13 mouse cellular contexts compared by ENCODE assay signal in the genomic region with DNA sequence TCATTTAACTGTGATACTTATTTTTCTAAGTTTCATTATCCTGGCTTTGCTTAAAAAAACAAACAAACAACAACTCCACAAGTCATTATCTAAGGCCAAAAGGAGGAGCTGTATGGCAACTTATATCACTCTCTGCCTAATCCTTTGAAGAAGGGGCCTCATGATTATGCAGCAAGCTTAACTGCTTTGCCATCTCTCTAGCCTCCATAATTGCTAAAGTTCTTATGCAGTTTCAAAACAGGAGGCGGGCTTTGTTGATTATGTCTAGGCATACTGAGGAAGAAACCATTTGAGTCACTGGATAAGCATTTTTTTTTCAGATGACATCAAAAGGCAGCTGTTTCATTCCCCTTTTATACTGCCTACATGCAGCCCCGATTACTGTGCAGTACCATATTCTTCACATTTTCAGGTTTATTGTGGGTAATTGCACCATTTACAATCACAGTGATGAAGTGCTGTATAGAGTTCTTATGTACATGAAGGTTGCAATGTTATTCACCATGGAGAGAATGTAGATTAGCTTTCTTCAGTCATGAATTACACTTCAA.
"Had no signal": no experiment of that assay in that cellular context is flagged by ENCODE, and none has a peak within 500 bp of the region (broad histone marks: within the 10 kb centered on the region; RNA-seq: fewer than 3 reads in every experiment).

No protein-coding gene starts in this region.

- ATAC-seq: liver, embryonic 12.5 days; midbrain, embryonic 16.5 days had no signal

- H3K4me1 ChIP-seq: limb, embryonic 15.5 days; midbrain, embryonic 10.5 days had no signal

- H3K4me2 ChIP-seq: limb, embryonic 15.5 days; liver, embryonic 12.5 days; lung, embryonic 14.5 days had no signal

- H3K9ac ChIP-seq: limb, embryonic 15.5 days; liver, embryonic 12.5 days; lung, embryonic 14.5 days had no signal

- H3K27ac ChIP-seq: kidney, postnatal 0 days; limb, embryonic 15.5 days; liver, embryonic 12.5 days; midbrain, embryonic 10.5 days had no signal

- H3K27me3 ChIP-seq: limb, embryonic 15.5 days; liver, embryonic 12.5 days had no signal

- H3K9me3 ChIP-seq: limb, embryonic 15.5 days; liver, embryonic 12.5 days; midbrain, embryonic 10.5 days had no signal

- H3K4me3 ChIP-seq: limb, embryonic 15.5 days; liver, embryonic 12.5 days; midbrain, embryonic 10.5 days had no signal

- DNase-seq: kidney, adult 8-10 months; kidney, postnatal 36 days; layer of hippocampus, adult 9-11 months; layer of hippocampus, postnatal 36 days; lung, embryonic 14.5 days; lung, postnatal 10 days; lung, postnatal 4 days; thymus, postnatal 4 days had no signal
